Mouse (Mus musculus): ENCODE results near the gene Bysl.
A peak's percentile ranks its signal among the peaks of the same experiment; 100 is the strongest.
"Not testable (repeated sequence)": the region's sequence is repeated elsewhere in the genome, so short reads cannot be mapped to it uniquely, and the experiment has no call there.

Bysl gene

GRCm38 (mm10) chr17:47610849-47611660 is at the start of gene Bysl, which contains the start of the genes Med20 and Gm20517:
Bysl (minus strand) TSS chr17:47611492.
Med20 (plus strand) TSS chr17:47611582.
Gm20517 (plus strand) TSS chr17:47611589.
- DNase-seq (ENCODE audit: low read depth, low spot score) = peak; percentile 99

GRCm38 (mm10) chr17:47658741-47659243 is 47.5 kb upstream of the Bysl start:
- DNase-seq (ENCODE audit: low read depth, low spot score) = no peak

GRCm38 (mm10) chr17:47657901-47658300 is 46.6 kb upstream of the Bysl start:
- DNase-seq (ENCODE audit: low read depth, low spot score) = no peak

- DNase-seq (ENCODE audit: low read depth, low spot score) = no peak
Measured at GRCm38 (mm10) chr17:47655697-47656096, 44.4 kb upstream of the Bysl start.

- not testable (repeated sequence) for DNase-seq (ENCODE audit: low read depth, low spot score)
Measured at GRCm38 (mm10) chr17:47654346-47654745, 43.1 kb upstream of the Bysl start.

GRCm38 (mm10) chr17:47651953-47652352 is 40.7 kb upstream of the Bysl start:
- no peak for DNase-seq (ENCODE audit: low read depth, low spot score)

GRCm38 (mm10) chr17:47648966-47649365 is 37.7 kb upstream of the Bysl start:
- no peak for DNase-seq (ENCODE audit: low read depth, low spot score)

- peak; percentile 63 for DNase-seq (ENCODE audit: low read depth, low spot score)
Measured at GRCm38 (mm10) chr17:47646683-47647082, 35.4 kb upstream of the Bysl start.

- no peak for DNase-seq (ENCODE audit: low read depth, low spot score)
Measured at GRCm38 (mm10) chr17:47642992-47643391, 31.7 kb upstream of the Bysl start.

GRCm38 (mm10) chr17:47633999-47634770 is 22.9 kb upstream of the Bysl start:
- DNase-seq (ENCODE audit: low read depth, low spot score) = no peak

GRCm38 (mm10) chr17:47632181-47632840 is 21.0 kb upstream of the Bysl start:
- no peak for DNase-seq (ENCODE audit: low read depth, low spot score)

- DNase-seq (ENCODE audit: low read depth, low spot score) = no peak
Measured at GRCm38 (mm10) chr17:47630678-47631065, 19.4 kb upstream of the Bysl start, which contains the start of gene Usp49. Usp49 (plus strand) TSS chr17:47630690.

- peak; percentile 43 for DNase-seq (ENCODE audit: low read depth, low spot score)
Measured at GRCm38 (mm10) chr17:47629717-47630677, 18.7 kb upstream of the Bysl start.

GRCm38 (mm10) chr17:47628851-47629676 is 17.8 kb upstream of the Bysl start:
- DNase-seq (ENCODE audit: low read depth, low spot score) = peak; percentile 96

- DNase-seq (ENCODE audit: low read depth, low spot score) = no peak
Measured at GRCm38 (mm10) chr17:47627791-47628190, 16.5 kb upstream of the Bysl start.

GRCm38 (mm10) chr17:47626031-47626430 is 14.7 kb upstream of the Bysl start:
- DNase-seq (ENCODE audit: low read depth, low spot score) = no peak

GRCm38 (mm10) chr17:47625088-47625487 is 13.8 kb upstream of the Bysl start:
- no peak for DNase-seq (ENCODE audit: low read depth, low spot score)

GRCm38 (mm10) chr17:47624572-47624971 is 13.3 kb upstream of the Bysl start:
- DNase-seq (ENCODE audit: low read depth, low spot score) = not testable (repeated sequence)

GRCm38 (mm10) chr17:47622912-47623554 is 11.7 kb upstream of the Bysl start:
- DNase-seq (ENCODE audit: low read depth, low spot score) = no peak

Measured in brain, adult 2 months (tissue).